Mouse (Mus musculus) heart, postnatal 0 days (tissue): ENCODE measurements around the gene Ryr2. TPM values are rescaled to one million over a fixed set of nuclear protein-coding genes. Genes with fewer than 3 reads are reported as not detected.

Experiments
- ATAC-seq: fragments of 200-750 bp; cut with Nextera tagmentation; 2 replicates; pipeline ENCODE4 v1.8.0; 2017; ENCODE audit warnings: low read depth, moderate number of reproducible peaks, moderate library complexity; ENCODE audit not compliant: insufficient read depth
- DNase-seq: peaks from one replicate; pipeline ENCODE4 v3.0.0-alpha.2; 2016; ENCODE audit warnings: low spot score
- H3K27ac ChIP-seq: fragments of 300-500 bp; sonication (generic); 2 replicates; pipeline ENCODE4 v1.5.1; 2014; ENCODE audit warnings: low read depth, mild to moderate bottlenecking
- H3K27me3 ChIP-seq: fragments of 300-500 bp; sonication (generic); 2 replicates; pipeline ENCODE4 v1.6.1; 2014; ENCODE audit warnings: low read length, mixed read lengths; ENCODE audit not compliant: control insufficient read depth, insufficient read depth
- H3K36me3 ChIP-seq: fragments of 300-500 bp; sonication (generic); replicated peaks from 2 replicates; pipeline ENCODE4 v1.6.1; 2014; ENCODE audit warnings: low read length, mixed read lengths; ENCODE audit not compliant: control insufficient read depth, insufficient read depth
- H3K4me1 ChIP-seq: fragments of 300-500 bp; sonication (generic); 2 replicates; pipeline ENCODE4 v1.6.1; 2014; ENCODE audit warnings: antibody characterized with exemption; ENCODE audit not compliant: control insufficient read depth, insufficient read depth
- H3K4me2 ChIP-seq: fragments of 300-500 bp; sonication (generic); 2 replicates; pipeline ENCODE4 v1.6.1; 2014; ENCODE audit warnings: low read depth, mild to moderate bottlenecking, low read length, moderate library complexity
- H3K4me3 ChIP-seq: fragments of 300-500 bp; sonication (generic); 2 replicates; pipeline ENCODE4 v1.5.1; 2014; ENCODE audit warnings: low read depth, low read length
- H3K9ac ChIP-seq: fragments of 300-500 bp; sonication (generic); replicated peaks from 2 replicates; pipeline ENCODE4 v1.6.1; 2014; ENCODE audit warnings: low read depth, low read length, mixed read lengths
- H3K9me3 ChIP-seq: fragments of 300-500 bp; sonication (generic); replicated peaks from 2 replicates; pipeline ENCODE4 v1.6.1; 2016; ENCODE audit warnings: low read length; ENCODE audit not compliant: control insufficient read depth
- CTCF ChIP-seq: IDR thresholded peaks from 2 replicates; pipeline ENCODE4 v1.5.1; 2016; ENCODE audit warnings: antibody characterized with exemption, control low read depth, low read depth
- EP300 ChIP-seq: IDR thresholded peaks from 2 replicates; pipeline ENCODE4 v1.6.1; 2016; ENCODE audit warnings: antibody characterized with exemption, low read depth
- WGBS: fragments of 180-500 bp; shearing (Covaris S2); extraction: QIAGEN DNeasy Blood & Tissue Kit; methylation state at CpG from one replicate; pipeline ENCODE4 v1.1.7; 2014; 5-methylcytosine and 5-hydroxymethylcytosine counted together
- polyA plus RNA-seq: library from polyadenylated mRNA; unstranded; fragments of >200 nt; fragmentation: Nextera tagmentation; extraction: Ambion mirVana; gene quantifications from 2 replicates; pipeline ENCODE4 v1.2.1, GENCODE M21; 2015
- total RNA-seq: library from RNA; depleted of rRNA; stranded (reverse); fragments of >200 nt; gene quantifications from 2 replicates; pipeline ENCODE4 v1.2.3, GENCODE M21; 2014; ENCODE audit warnings: low replicate concordance

Gene Ryr2
- total and polyA plus RNA-seq, 2 experiments from 2014 or later: 61.4 to 396 TPM

DNA sequence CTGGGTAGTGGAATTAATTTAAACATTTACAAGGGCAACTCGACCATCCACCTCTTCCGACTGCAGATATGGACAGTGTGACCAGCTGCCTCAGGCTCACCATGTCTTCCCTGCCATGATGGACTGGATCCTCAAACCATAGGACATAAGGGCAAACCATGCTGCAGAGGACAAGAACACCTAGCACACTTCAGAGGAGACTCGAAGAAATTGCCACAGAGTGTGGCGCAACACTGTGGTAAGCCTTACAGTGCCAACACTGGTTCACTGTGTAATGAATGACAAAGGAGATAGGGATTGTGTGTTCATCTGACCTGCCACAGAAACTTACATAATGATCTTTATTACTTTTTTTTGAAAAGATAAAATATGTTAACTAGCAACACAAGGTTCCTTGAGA, 68.1 kb downstream of the Ryr2 start:
- no peaks in the 10 kb centered on the region for H3K27me3 ChIP-seq
- peak overlapping the region; percentile 45; the same call in 1 of the 2 replicates for H3K4me2 ChIP-seq
- TF ChIP-seq EP300: no peak
- no peak for TF ChIP-seq CTCF
- peaks cover 73% of the 10 kb centered on the region for H3K4me1 ChIP-seq
- peak overlapping the region; percentile 86 for H3K27ac ChIP-seq
- DNase-seq (no peak), ATAC-seq (no peak)
- no peaks in the 10 kb centered on the region for H3K9me3 ChIP-seq
- H3K9ac ChIP-seq: no peak overlapping the region
- 65% methylated on average over 4 of the region's 4 CpGs for WGBS
- H3K4me3 ChIP-seq: no peak overlapping the region
- no peaks in the 10 kb centered on the region for H3K36me3 ChIP-seq

DNA sequence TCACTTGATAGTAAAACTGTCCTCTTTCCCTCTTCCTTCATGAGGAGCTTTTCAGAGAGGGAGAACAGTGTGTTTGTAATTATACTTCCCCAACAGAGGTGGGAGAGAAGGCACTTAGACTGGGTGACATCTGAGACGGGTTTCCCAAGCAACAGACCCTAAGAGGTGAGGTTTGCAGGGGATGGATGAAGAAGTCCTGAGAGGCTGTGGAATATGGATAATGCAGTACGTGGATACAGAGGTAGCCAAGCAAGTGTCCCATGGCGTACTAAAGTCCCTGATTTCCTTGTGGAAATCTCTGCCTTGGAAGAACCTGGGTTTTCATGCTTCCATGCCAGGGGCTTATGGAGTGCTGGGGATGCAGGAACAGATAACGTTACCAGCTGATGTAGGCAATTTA, 69.5 kb downstream of the Ryr2 start:
- Histone ChIP-seq H3K9me3 (no peaks in the 10 kb centered on the region), H3K36me3 (no peaks in the 10 kb centered on the region), H3K4me1 (peaks cover 75% of the 10 kb centered on the region), H3K4me3 (no peak overlapping the region; the same call in 1 of the 2 replicates), H3K4me2 (peak overlapping the region; percentile 45), H3K27me3 (no peaks in the 10 kb centered on the region), H3K9ac (0 out of 2 replicates have a peak overlapping the region, but pooled peaks have one; percentile 6), H3K27ac (peak overlapping the region; percentile 86)
- DNase-seq (no peak), ATAC-seq (no peak)
- no peak for TF ChIP-seq CTCF
- TF ChIP-seq EP300: no peak; the same call in 1 of the 2 replicates
- WGBS: 34% methylated on average over 4 of the region's 4 CpGs

DNA sequence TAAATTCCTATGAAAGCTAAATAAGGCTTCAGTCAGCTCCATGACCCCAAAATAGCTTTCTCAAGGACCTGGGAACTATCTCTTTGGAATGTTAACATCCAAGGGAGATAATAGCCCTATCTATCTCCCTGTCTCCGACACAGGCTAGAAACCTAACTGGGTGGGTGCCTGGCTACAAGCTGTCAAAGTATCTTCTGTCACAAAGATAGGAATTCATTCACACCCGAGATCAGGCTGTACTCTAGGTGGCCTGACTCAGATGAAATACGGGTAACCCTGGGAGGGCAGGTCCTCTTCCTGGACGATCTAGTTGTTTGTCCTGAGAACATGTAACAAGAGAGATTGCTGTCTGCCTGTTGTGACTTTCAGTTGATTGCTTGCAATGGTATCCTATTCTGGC, 69.9 kb downstream of the Ryr2 start:
- Histone ChIP-seq H3K27ac (peak overlapping the region; percentile 86), H3K4me2 (peak overlapping the region; percentile 45), H3K9me3 (no peaks in the 10 kb centered on the region), H3K36me3 (no peaks in the 10 kb centered on the region), H3K4me1 (peaks cover 78% of the 10 kb centered on the region), H3K9ac (0 out of 2 replicates have a peak overlapping the region, but pooled peaks have one; percentile 6), H3K27me3 (no peaks in the 10 kb centered on the region), H3K4me3 (no peak overlapping the region)
- peak; percentile 34 for TF ChIP-seq EP300
- no peak for TF ChIP-seq CTCF
- WGBS: 10% methylated on average over 4 of the region's 4 CpGs
- peak; percentile 15; the same call in 1 of the 2 replicates for ATAC-seq
- no peak for DNase-seq

DNA sequence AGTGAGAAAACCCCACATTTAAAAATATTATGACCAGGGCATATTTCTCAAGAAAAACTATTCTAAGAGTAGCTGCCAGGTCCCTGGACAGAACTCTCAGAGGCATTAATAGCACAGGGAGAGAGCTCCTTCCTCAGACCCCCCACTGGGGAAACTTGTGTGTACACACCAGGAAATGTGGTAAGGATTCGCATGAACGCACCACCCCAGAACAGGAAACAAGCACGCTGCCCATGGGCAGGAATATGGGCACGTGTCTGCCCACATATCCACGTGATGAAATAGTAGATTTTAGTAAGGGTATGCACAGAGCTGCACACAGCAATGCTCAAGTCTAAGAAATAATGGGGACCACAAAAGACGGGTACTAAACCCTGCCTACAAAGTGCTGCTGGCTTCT, 72.8 kb downstream of the Ryr2 start:
- TF ChIP-seq EP300: no peak
- TF ChIP-seq CTCF: no peak
- Histone ChIP-seq H3K4me2 (peak overlapping the region; percentile 46), H3K9ac (no peak overlapping the region), H3K4me1 (peaks cover 78% of the 10 kb centered on the region), H3K27ac (peak overlapping the region; percentile 65), H3K9me3 (no peaks in the 10 kb centered on the region), H3K4me3 (no peak overlapping the region), H3K27me3 (no peaks in the 10 kb centered on the region), H3K36me3 (no peaks in the 10 kb centered on the region)
- DNase-seq (no peak), ATAC-seq (no peak)
- WGBS: 28% methylated on average over 6 of the region's 6 CpGs

DNA sequence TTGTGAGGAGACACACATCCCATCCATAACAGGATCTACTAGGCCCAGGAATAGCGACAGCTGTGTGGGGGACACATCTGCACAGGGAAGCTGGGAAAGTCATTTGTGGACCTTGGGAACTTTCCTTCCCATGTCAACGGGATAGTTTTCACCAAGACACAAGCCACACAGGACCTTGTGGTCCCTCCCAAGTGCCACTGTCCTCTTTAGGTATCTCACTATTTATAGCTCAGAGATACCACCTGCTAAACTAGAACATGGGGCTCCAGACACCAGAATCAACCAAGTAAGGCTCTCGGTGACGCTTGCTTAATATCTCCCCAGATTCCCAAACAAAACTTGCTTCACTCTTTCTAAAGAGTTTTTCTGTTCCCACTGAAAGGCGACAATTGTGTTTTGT, 73.5 kb downstream of the Ryr2 start:
- DNase-seq (peak; percentile 57), ATAC-seq (0 out of 2 replicates have a peak, but pooled peaks have one; percentile 44)
- TF ChIP-seq EP300: no peak
- no peak for TF ChIP-seq CTCF
- H3K4me3 ChIP-seq: no peak overlapping the region
- peak overlapping the region; percentile 65 for H3K27ac ChIP-seq
- peak overlapping the region; percentile 46 for H3K4me2 ChIP-seq
- H3K27me3 ChIP-seq: no peaks in the 10 kb centered on the region
- WGBS: 27% methylated on average over 5 of the region's 5 CpGs
- H3K36me3 ChIP-seq: no peaks in the 10 kb centered on the region
- H3K9ac ChIP-seq: no peak overlapping the region
- peaks cover 78% of the 10 kb centered on the region for H3K4me1 ChIP-seq
- no peaks in the 10 kb centered on the region for H3K9me3 ChIP-seq

DNA sequence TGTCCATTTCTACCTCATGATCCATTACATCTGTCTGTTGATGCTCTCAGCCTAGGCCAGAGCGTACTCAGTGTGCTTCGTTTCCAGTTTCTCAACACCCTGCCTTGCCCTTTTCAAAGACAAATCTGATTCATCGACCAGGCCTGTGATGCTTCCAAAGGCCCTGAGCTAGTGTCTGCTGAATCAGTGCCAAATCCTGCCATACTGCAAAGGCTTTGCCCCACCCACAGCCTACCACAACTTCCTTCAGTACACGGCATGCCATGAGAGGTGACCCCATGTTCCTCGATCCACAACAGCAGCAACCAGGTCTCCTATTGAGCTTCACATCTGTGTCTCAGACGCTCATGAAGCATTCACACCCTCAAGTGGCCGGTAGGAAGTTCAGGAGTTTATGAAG, 76.9 kb downstream of the Ryr2 start:
- DNase-seq (no peak), ATAC-seq (peak; percentile 3; the same call in 1 of the 2 replicates)
- Histone ChIP-seq H3K36me3 (no peaks in the 10 kb centered on the region), H3K27me3 (no peaks in the 10 kb centered on the region), H3K9ac (no peak overlapping the region), H3K4me2 (0 out of 2 replicates have a peak overlapping the region, but pooled peaks have one; percentile 6), H3K4me1 (peaks cover 75% of the 10 kb centered on the region), H3K4me3 (no peak overlapping the region), H3K27ac (peak overlapping the region; percentile 65), H3K9me3 (no peaks in the 10 kb centered on the region)
- TF ChIP-seq EP300 (no peak), CTCF (no peak)
- WGBS: 46% methylated on average over 7 of the region's 7 CpGs
